Mouse (Mus musculus) thymus, adult 18-20 months (tissue): ENCODE data around the gene Smap2.
A peak's percentile ranks its signal among the peaks of the same experiment; 100 is the strongest.

ENCODE experiments used
- DNase-seq, 2 experiments: peaks; one replicate each; pipeline ENCODE4 v3.0.0; 2022; ENCODE audit warnings: mixed read lengths in 2 of 2

Smap2 gene

DNA sequence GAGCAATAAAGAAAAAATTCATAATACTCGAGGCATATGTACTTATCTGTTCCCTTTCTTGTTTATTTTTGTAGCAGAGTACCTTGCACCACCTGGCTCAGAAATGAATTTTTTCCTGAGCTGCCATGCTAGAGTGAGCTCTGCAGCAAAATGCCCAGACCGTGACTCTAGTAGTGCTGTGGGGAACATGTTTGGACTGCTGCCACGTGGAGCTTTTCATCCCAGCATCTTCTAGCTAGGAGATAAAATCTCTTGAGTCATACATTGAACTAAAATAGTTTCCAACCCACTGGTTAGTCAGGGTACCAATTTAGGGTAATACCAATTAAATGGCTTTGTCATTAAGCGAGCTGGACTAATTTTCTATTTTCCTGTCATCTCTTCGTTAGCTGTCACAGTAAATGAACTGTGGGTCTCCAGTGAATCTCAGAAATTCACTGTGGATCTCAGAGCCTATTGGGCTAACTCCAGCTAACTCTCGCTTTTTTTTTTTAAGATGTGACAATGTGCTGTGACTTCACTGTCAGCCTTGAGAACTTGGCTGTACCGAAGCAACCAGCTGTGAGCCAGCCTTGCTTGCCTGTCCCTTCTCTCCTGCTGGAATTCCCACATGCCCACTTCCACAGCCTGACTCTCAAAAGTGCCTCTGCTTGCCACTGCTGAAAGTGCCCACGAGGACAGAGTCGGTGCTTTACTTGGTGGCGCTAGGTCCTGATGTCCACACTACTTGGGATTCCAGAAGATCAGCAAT, 3.2 kb upstream of the Smap2 start:
- DNase-seq = no peak

DNA sequence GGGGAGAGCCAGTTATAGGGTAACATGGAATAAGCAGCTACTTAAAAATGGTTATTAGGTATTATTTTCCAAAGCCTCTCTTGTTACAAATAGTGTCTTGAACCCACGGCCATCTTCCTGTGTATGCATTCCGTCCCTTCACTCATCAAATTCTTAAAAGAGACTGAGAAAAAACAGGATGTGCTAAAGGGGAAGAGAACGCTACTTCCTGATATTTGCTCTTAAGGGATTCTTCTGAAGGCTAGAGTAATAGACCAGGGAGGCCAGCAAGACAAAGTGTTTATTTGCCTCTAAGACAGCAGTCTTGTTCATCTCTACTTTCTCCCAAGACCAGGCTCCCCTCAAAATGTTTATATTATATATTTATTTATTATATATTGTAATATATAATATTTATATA, 1.2 kb upstream of the Smap2 start:
- no peak for DNase-seq

GRCm38 (mm10) chr4:121016021-121016898, 787 bp downstream of the Smap2 start:
- peak; percentile 43 to 53 for DNase-seq

- DNase-seq = no peak
Observed at GRCm38 (mm10) chr4:121015268-121015659, 1.8 kb downstream of the Smap2 start.

GRCm38 (mm10) chr4:121014594-121015267, 2.3 kb downstream of the Smap2 start:
- DNase-seq = no peak

DNA sequence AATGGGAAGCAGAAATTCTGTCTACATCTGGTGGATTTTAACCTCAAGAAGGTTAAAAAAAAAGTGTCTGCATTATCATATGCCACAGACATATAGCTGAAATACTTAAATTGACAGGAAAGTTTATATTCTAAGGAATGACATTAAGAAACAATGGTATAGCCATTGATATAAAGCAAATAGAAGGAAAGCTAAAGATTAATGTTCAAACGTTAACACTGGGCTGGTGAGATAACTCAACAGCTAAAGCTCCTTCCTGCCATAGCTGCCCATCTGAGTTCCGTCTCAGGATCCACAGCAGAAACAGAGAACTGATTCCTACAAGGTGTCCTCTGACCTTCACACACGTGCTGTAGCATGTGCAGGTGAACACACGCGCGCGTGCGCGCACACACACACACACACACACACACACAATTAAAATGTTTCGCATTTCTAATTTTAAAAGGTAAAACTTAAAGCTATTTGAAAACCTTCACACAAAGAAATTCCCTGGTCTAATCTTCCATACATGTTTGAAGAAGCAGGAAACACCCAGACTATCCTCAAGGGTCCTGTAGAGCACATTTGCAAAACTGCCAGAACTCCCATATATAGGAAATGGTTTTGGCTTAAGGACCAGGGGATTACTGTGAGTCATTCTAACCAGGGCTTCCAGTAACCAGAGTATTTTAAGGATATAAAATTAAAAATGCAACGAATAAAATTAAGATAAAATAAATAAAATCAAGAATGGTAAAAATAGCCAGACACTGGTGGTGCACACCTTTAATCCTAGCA, 6.1 kb downstream of the Smap2 start:
- no peak for DNase-seq

- DNase-seq = no peak
Observed at GRCm38 (mm10) chr4:121009151-121009550, 7.9 kb downstream of the Smap2 start.

DNA sequence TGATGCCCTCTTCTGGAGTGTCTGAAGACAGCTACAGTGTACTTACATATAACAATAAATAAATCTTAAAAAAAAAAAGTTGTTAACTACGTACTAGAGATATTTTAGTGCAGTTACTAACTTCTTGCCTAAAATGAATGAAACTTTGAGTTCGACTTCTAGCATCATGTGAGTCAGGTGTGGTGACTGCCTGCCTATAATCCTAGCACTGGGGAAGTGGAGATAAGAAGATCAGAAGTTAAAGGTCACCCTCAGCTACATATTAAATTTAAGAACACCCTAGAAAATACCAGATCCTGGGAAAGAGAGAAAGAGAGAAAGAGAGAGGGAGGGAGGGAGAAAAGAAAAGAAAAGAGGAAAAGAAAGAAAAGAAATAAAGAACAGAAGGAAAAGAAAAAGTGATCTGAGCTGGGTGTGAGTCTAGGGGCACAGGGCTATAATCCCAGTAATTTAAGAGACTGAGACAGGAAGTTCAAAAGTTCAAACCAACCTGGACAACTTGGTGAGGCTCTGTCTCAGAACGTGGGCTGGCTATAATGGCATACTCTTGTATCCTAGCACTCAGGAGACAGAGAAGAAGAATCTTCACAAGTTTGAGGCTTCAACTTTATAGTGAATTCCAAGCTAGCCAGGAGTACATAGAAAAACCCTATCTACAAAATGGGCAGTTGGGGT, 8.8 kb downstream of the Smap2 start:
- no peak for DNase-seq

DNA sequence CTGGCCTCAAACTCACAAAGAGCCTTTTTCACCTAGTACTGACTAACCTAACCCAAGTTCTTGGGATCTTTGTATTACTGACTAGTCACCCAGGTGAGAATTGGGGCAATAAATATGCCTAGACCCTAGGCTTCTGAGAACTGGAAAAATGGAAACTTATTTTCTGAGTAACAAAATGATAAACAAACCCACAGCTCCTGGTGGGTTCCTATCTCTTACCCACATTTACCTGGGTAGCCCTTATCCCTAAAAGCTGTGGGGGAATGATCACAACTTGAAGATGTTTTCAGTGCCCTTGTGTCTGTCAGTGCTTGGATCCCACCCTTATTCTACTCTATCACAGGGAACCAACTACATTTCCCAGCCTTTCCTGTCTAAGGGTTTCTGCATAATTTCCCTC, 10.0 kb downstream of the Smap2 start:
- DNase-seq = no peak

DNA sequence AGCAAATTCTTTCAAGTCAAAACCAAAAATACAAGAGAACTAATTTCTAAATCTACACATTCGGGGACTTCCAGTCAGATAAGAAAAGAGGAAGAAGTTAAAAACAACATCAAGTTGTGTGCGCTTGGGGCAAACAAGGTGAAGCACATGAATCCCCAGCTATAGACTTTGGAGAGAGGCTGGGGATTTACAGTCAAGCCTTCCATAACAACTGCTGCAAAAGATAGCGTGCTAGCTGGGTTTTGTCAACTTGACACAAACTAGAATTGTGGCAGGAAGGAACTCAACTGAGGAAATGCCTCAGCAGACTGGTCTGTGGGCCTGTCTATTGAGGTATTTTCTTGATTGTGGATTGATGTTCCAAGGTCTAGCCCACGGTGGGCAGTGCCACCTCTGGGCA, 12.4 kb downstream of the Smap2 start:
- DNase-seq = no peak

- no peak for DNase-seq
Observed at GRCm38 (mm10) chr4:121003611-121004091, 13.4 kb downstream of the Smap2 start.

DNA sequence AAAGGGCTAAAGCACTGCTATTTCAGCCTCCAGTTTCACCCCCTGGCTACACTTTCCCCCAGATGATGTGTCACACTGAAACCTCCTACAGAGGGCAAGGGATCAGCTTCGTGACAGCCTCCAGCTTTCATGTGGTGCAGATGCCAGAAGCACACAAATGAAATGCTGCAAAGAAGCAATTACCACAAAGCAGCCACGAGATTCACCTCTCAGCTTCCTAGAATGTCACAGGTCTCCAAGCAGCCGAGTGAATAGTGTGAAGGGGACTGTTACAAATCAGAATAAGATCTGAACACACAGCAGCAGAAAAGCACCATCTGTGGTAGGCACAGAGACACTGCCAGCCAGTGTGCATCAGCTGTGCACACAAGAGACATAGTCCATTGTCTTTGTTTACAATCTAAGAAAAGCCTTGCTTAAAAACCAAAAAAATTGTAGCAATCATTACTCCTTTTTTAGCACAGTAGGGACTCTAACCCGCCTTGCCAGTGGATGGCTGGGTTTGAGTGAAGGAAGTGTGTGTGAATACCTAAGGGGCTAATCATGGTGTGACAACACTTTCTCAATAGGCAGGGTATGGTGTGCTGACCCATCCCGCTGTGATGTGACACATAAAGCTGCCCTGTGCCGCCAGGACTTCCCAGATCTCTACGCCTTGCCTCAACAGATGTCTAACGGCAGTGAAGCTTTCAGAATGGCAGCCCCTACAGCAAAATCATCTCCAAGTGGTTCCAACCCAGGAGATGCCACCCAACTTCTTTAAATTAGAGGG, 14.5 kb downstream of the Smap2 start:
- peak in 1 of 2 experiments; percentile 37 for DNase-seq

- no peak for DNase-seq
Observed at GRCm38 (mm10) chr4:121001659-121002058, 15.4 kb downstream of the Smap2 start.

DNA sequence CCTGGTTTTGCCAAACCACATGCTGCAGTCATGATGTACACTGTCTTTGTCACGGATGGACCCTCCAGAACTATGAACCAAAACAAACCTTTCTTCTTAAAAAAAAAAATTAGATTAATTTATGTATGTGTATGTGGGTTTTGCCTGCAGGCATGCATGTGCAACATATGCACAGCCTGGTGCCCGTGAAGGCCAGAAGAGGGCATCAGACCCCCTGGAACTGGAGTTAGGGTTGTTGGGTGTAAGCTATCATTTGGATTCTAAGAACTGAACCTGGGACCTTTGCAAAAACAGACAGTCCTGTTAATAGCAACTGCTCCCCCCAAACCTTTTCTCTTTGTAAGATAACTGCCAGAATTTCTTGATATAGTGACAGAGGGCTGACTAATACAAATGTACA, 16.0 kb downstream of the Smap2 start:
- no peak for DNase-seq

- no peak for DNase-seq
Observed at GRCm38 (mm10) chr4:120995911-120996310, 21.1 kb downstream of the Smap2 start.

- DNase-seq = no peak
Observed at GRCm38 (mm10) chr4:120993025-120993424, 24.0 kb downstream of the Smap2 start.

DNA sequence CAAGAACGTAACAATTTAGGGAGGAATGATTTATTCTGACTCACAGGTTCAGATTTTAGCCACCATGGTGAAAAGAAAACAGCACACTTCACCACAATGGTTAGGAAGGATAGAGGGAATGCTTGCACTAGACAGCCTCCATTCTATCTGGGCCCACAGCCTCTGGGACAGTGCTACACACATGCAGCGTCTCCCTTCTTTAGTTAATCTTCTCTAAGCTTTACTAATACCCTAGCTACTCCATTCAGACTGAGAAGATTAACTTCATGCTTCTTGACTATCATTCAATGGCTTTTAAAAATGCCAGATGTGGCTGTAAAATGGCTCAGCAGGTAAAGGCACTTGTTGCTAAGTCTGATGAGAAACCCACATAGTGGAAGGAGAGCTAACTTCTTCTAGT, 24.8 kb downstream of the Smap2 start:
- no peak for DNase-seq

DNA sequence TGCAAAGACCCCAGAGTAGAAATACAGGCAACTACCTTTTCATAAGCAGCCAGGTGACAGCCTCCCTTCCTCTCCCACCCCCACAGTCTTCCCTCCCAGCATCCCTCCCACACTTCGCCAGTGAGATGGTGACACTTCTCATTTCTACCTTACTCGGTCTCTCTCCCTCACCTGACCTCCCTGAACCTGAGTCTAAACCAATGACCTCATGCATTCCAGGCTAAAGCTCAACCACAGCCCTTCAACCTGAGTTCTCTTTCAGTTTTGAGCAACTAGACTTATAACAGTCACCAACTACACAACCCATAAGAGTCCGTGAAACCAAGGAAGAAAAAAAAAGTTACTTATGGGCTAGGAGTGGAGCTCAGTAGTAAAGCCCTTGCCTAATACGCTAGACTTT, 29.7 kb downstream of the Smap2 start:
- no peak for DNase-seq

- DNase-seq = peak in 1 of 2 experiments; percentile 24
Observed at GRCm38 (mm10) chr4:120986446-120986845, 30.6 kb downstream of the Smap2 start.

- DNase-seq = no peak
Observed at GRCm38 (mm10) chr4:120978221-120978620, 38.8 kb downstream of the Smap2 start.

GRCm38 (mm10) chr4:120975428-120975734, 41.7 kb downstream of the Smap2 start:
- DNase-seq = peak; percentile 34 to 72
